Mouse (Mus musculus) megakaryocyte, embryonic 14.5 days (primary cell): Measurements from ENCODE around the gene Mgst3.

Source experiments
- FLI1 ChIP-seq: IDR thresholded peaks from 2 replicates; pipeline ENCODE4 v1.6.1; 2012; ENCODE audit warnings: low read length, inconsistent platforms, mixed read lengths
- GATA1 ChIP-seq: IDR thresholded peaks from 3 replicates; pipeline ENCODE4 v1.6.1; 2012; ENCODE audit warnings: mixed read lengths, low read length, inconsistent platforms, borderline replicate concordance

GRCm38 (mm10) chr1:167372739-167373138 is 20.9 kb downstream of the Mgst3 start:
- TF ChIP-seq GATA1: no peak
- TF ChIP-seq FLI1: no peak
